Mouse (Mus musculus) CH12.LX (cell line): ENCODE results near the gene Wfdc3. TPM values are rescaled to one million over a fixed set of nuclear protein-coding genes. Genes with fewer than 3 reads are reported as not detected.
A peak's percentile ranks its signal among the peaks of the same experiment; 100 is the strongest.
"Not testable (repeated sequence)": the region's sequence is repeated elsewhere in the genome, so short reads cannot be mapped to it uniquely, and the experiment has no call there.

Experiments used
- DNase-seq: peaks from one replicate; pipeline ENCODE4 v3.0.0-alpha.2; 2013; ENCODE audit errors: extremely low read depth
- H3K27ac ChIP-seq: 2 replicates; pipeline ENCODE4 v1.5.1; 2012; ENCODE audit warnings: low read depth, mild to moderate bottlenecking, control low read depth, moderate library complexity; ENCODE audit not compliant: insufficient read depth
- H3K27me3 ChIP-seq: replicated peaks from 2 replicates; pipeline ENCODE3; 2012; ENCODE audit warnings: inconsistent platforms
- H3K36me3 ChIP-seq, 2 experiments: replicated peaks in 1 of 2; 2 replicates each; pipeline versions ENCODE3 to v1.6.1; 2012; ENCODE audit warnings: inconsistent platforms in 1 of 2, low read length in 1 of 2, mild to moderate bottlenecking in 1 of 2, mixed read lengths in 1 of 2, moderate library complexity in 1 of 2; ENCODE audit not compliant: control insufficient read depth in 1 of 2, insufficient read depth in 1 of 2
- H3K4me1 ChIP-seq, 2 experiments: 2 replicates each; pipeline ENCODE4 v1.6.1; 2012; ENCODE audit warnings: inconsistent platforms in 1 of 2, moderate library complexity in 1 of 2; ENCODE audit not compliant: insufficient read depth in 2 of 2, control insufficient read depth in 1 of 2
- H3K4me2 ChIP-seq: 2 replicates; pipeline ENCODE4 v1.6.1; 2012; ENCODE audit warnings: low read depth, mild to moderate bottlenecking, control low read depth; ENCODE audit not compliant: poor library complexity, insufficient read depth, severe bottlenecking
- H3K4me3 ChIP-seq, 3 experiments: fragments of 150-350 bp in 1 of 3; sonication (generic) in 1 of 3; replicated peaks in 1 of 3; 2 replicates each; pipeline versions ENCODE3 to v1.5.1; 2011 to 2012; ENCODE audit warnings: low read depth in 2 of 3, low read length in 2 of 3, mild to moderate bottlenecking in 2 of 3, moderate library complexity in 2 of 3, control low read depth in 1 of 3, improper control_type of control experiment in 1 of 3, inconsistent platforms in 1 of 3, mixed read lengths in 1 of 3; ENCODE audit not compliant: poor library complexity in 1 of 3
- H3K79me2 ChIP-seq: replicated peaks from 2 replicates; pipeline ENCODE4 v1.6.1; 2012; ENCODE audit warnings: mild to moderate bottlenecking, moderate library complexity; ENCODE audit not compliant: control insufficient read depth, poor library complexity, insufficient read depth, severe bottlenecking; ENCODE audit errors: extremely low read depth
- H3K9ac ChIP-seq: 2 replicates; pipeline ENCODE4 v1.6.1; 2012; ENCODE audit warnings: low read depth, mild to moderate bottlenecking, control low read depth, moderate library complexity; ENCODE audit not compliant: insufficient read depth
- H3K9me3 ChIP-seq: replicated peaks from 2 replicates; pipeline ENCODE3; 2012; ENCODE audit warnings: low read length, inconsistent platforms, mixed read lengths
- CTCF ChIP-seq, 2 experiments: IDR thresholded peaks in 1 of 2; conservative IDR thresholded peaks in 1 of 2; 2 replicates each; pipeline ENCODE4 v1.5.1; 2011 to 2012; ENCODE audit warnings: low read depth in 2 of 2, low read length in 2 of 2, improper control_type of control experiment in 1 of 2, inconsistent platforms in 1 of 2, mild to moderate bottlenecking in 1 of 2, moderate library complexity in 1 of 2
- ETS1 ChIP-seq: conservative IDR thresholded peaks from 2 replicates; pipeline ENCODE4 v1.6.1; 2012; ENCODE audit warnings: low read depth, mild to moderate bottlenecking, inconsistent platforms, low read length, improper control_type of control experiment, moderate library complexity
- HCFC1 ChIP-seq: IDR thresholded peaks from 2 replicates; pipeline ENCODE4 v1.6.1; 2012; ENCODE audit warnings: low read depth, mild to moderate bottlenecking, inconsistent platforms, low read length, improper control_type of control experiment
- JUND ChIP-seq: conservative IDR thresholded peaks from 2 replicates; pipeline ENCODE4 v1.6.1; 2011; ENCODE audit warnings: low read depth, low read length, improper control_type of control experiment
- MAX ChIP-seq: IDR thresholded peaks from 2 replicates; pipeline ENCODE4 v1.6.1; 2011; ENCODE audit warnings: low read length, improper control_type of control experiment
- MAZ ChIP-seq: IDR thresholded peaks from 2 replicates; pipeline ENCODE4 v1.6.1; 2012; ENCODE audit warnings: low read depth, mild to moderate bottlenecking, inconsistent platforms, low read length, improper control_type of control experiment, moderate library complexity
- NELFE ChIP-seq: IDR thresholded peaks from 2 replicates; pipeline ENCODE4 v1.6.1; 2011; ENCODE audit warnings: low read depth, low read length, improper control_type of control experiment
- PAX5 ChIP-seq: IDR thresholded peaks from 2 replicates; pipeline ENCODE4 v1.6.1; 2012; ENCODE audit warnings: low read length, inconsistent platforms, mixed read lengths
- POLR2A ChIP-seq: IDR thresholded peaks from 2 replicates; pipeline ENCODE4 v1.6.1; 2011; ENCODE audit warnings: low read depth, mild to moderate bottlenecking, improper control_type of control experiment, low read length
- RAD21 ChIP-seq: IDR thresholded peaks from 2 replicates; pipeline ENCODE4 v1.6.1; 2011; ENCODE audit warnings: low read depth, mild to moderate bottlenecking, low read length, improper control_type of control experiment, moderate library complexity
- SMC3 ChIP-seq: IDR thresholded peaks from 2 replicates; pipeline ENCODE4 v1.6.1; 2011; ENCODE audit warnings: low read depth, low read length, improper control_type of control experiment
- TCF12 ChIP-seq: IDR thresholded peaks from 2 replicates; pipeline ENCODE4 v1.6.1; 2014; ENCODE audit warnings: low read depth, mild to moderate bottlenecking, inconsistent platforms, low read length, improper control_type of control experiment
- ZC3H11A ChIP-seq: IDR thresholded peaks from 2 replicates; pipeline ENCODE4 v1.6.1; 2012; ENCODE audit warnings: low read depth, mild to moderate bottlenecking, inconsistent platforms, low read length, improper control_type of control experiment
- ZMIZ1 ChIP-seq: IDR thresholded peaks from 2 replicates; pipeline ENCODE4 v1.6.1; 2012; ENCODE audit warnings: low read depth, mild to moderate bottlenecking, inconsistent platforms, low read length, improper control_type of control experiment
- dilution Hi-C: fragments of 300-500 bp; cut with MboI; formaldehyde crosslinking; loops from 2 replicates; pipeline ENCODE4 v1.14.3; 2020; ENCODE audit warnings: low sequenced_read_pairs; ENCODE audit not compliant: extremely low pct_unique_long_range_greater_than_20kb, extremely low pct_ligation_motif_present
- in situ Hi-C: fragments of 300-500 bp; cut with MboI; formaldehyde crosslinking; loops from 3 replicates; pipeline ENCODE4 v1.14.3; 2019; ENCODE audit warnings: low sequenced_read_pairs, low pct_ligation_motif_present, low pct_unique_long_range_greater_than_20kb, mixed read lengths
- polyA plus RNA-seq: library from polyadenylated mRNA; unstranded; fragments of >175 nt; gene quantifications from 2 replicates; pipeline ENCODE4 v1.2.1, GENCODE M21; 2012; ENCODE audit warnings: low read depth; ENCODE audit not compliant: insufficient read length
- total RNA-seq, 2 experiments: library from RNA; depleted of rRNA; stranded (reverse); fragments of 300-350 nt in 1 of 2; fragments of >200 nt in 1 of 2; gene quantifications; 2 replicates each; pipeline ENCODE4 v1.2.3; 2012 to 2014

Gene Wfdc3
- total and polyA plus RNA-seq, 3 experiments, result 0.21 TPM; not detected in 2

- no peak overlapping the region for H3K4me3 ChIP-seq
- H3K27ac ChIP-seq, result no peak overlapping the region
- H3K4me2 ChIP-seq, result no peak overlapping the region
- no peaks in the 10 kb centered on the region for H3K36me3 ChIP-seq
- H3K79me2 ChIP-seq, result no peaks in the 10 kb centered on the region
- TF ChIP-seq RAD21, result peak; percentile 87
- no peak for TF ChIP-seq PAX5
- no peak for TF ChIP-seq MAX
- TF ChIP-seq ZC3H11A, result peak; percentile 26
- no peak for TF ChIP-seq ZMIZ1
- no peak for TF ChIP-seq MAZ
- TF ChIP-seq SMC3, result peak; percentile 89
- no peak for TF ChIP-seq ETS1
- TF ChIP-seq CTCF (conservative IDR thresholded peaks at IDR 0.05 in 1 of 2, IDR thresholded peaks at IDR 0.05 in 1 of 2; ENCODE audit: low read depth in 2 of 2, low read length in 2 of 2), result peak; percentile 77 to 94
- peaks cover 18% of the 10 kb centered on the region for H3K9me3 ChIP-seq
- peaks cover 66% of the 10 kb centered on the region for H3K27me3 ChIP-seq
- in situ Hi-C loops, result loop anchor here (10.0 to 25.0 kb wide), 2 partner anchors 61 to 314 kb away; partner anchors contain the start of genes Matn4 and Rbpjl
- dilution Hi-C loops, result no loop called here
- DNase-seq, result peak; percentile 69
- H3K9ac ChIP-seq, result no peak overlapping the region
- H3K4me1 ChIP-seq, result 0 out of 4 replicates have a peak, but pooled peaks cover 0 to 2% of the 10 kb centered on the region in 2 experiments
These were observed 19.7 kb downstream of the Wfdc3 start for GRCm38 (mm10) chr2:164725895-164726619.

GRCm38 (mm10) chr2:164723276-164723675 lies 22.5 kb downstream of the Wfdc3 start:
- dilution Hi-C loops (no loop called here), in situ Hi-C loops (loop anchor here (10.0 kb wide), 1 partner anchor 58 kb away; no protein-coding TSS in a partner anchor)
- H3K4me1 ChIP-seq, result no peaks in the 10 kb centered on the region
- no peaks in the 10 kb centered on the region for H3K79me2 ChIP-seq
- peaks cover 21% of the 10 kb centered on the region for H3K9me3 ChIP-seq
- no peak for DNase-seq
- H3K27me3 ChIP-seq, result peaks cover 83% of the 10 kb centered on the region
- no peak overlapping the region for H3K4me3 ChIP-seq
- no peaks in the 10 kb centered on the region for H3K36me3 ChIP-seq
- H3K9ac ChIP-seq, result no peak overlapping the region
- no peak overlapping the region for H3K27ac ChIP-seq
- no peak overlapping the region for H3K4me2 ChIP-seq
- TF ChIP-seq JUND, result no peak
- no peak for TF ChIP-seq ZMIZ1

- H3K27ac ChIP-seq, H3K9me3 ChIP-seq, H3K36me3 ChIP-seq, H3K79me2 ChIP-seq, in situ Hi-C loops, dilution Hi-C loops, DNase-seq, H3K4me1 ChIP-seq: not testable (repeated sequence)
- H3K4me2 ChIP-seq, result peak overlapping the region; percentile 69
- peak; percentile 91 for TF ChIP-seq MAX
- TF ChIP-seq POLR2A, result peak; percentile 74
- TF ChIP-seq HCFC1, result peak; percentile 66
- peak; percentile 53; the same call in 1 of the 2 replicates for TF ChIP-seq NELFE
- peak; percentile 39; the same call in 1 of the 2 replicates for TF ChIP-seq TCF12
- peak overlapping the region in 2 of 3 experiments; percentile 33 to 38 for H3K4me3 ChIP-seq
- peak overlapping the region; percentile 63 for H3K9ac ChIP-seq
- peaks cover 81% of the 10 kb centered on the region for H3K27me3 ChIP-seq
These were observed 29.4 kb downstream of the Wfdc3 start for GRCm38 (mm10) chr2:164716194-164716786.
